Mouse (Mus musculus) thymus, postnatal 10 days (tissue): Measurements from ENCODE around the gene Prkg1.
A peak's percentile ranks its signal among the peaks of the same experiment; 100 is the strongest.
"Not testable (repeated sequence)": the region's sequence is repeated elsewhere in the genome, so short reads cannot be mapped to it uniquely, and the experiment has no call there.

Source experiments
- DNase-seq, 2 experiments: peaks; one replicate each; pipeline ENCODE4 v3.0.0; 2021; ENCODE audit warnings: low spot score in 2 of 2

Prkg1 gene

GRCm38 (mm10) chr19:31442311-31442710, 322.5 kb downstream of the Prkg1 start:
- DNase-seq, result no peak

- no peak for DNase-seq
These were observed 331.4 kb downstream of the Prkg1 start for GRCm38 (mm10) chr19:31433446-31433845.

- DNase-seq, result no peak
These were observed 333.4 kb downstream of the Prkg1 start for GRCm38 (mm10) chr19:31431411-31431810.

GRCm38 (mm10) chr19:31426142-31426541, 338.7 kb downstream of the Prkg1 start:
- DNase-seq, result peak in 1 of 2 experiments; percentile 8

- DNase-seq, result no peak
These were observed 339.6 kb downstream of the Prkg1 start for GRCm38 (mm10) chr19:31425199-31425598.

GRCm38 (mm10) chr19:31424319-31424718, 340.5 kb downstream of the Prkg1 start:
- DNase-seq, result no peak

- no peak for DNase-seq
These were observed 351.3 kb downstream of the Prkg1 start for GRCm38 (mm10) chr19:31413571-31413970.

- no peak for DNase-seq
These were observed 368.7 kb downstream of the Prkg1 start for GRCm38 (mm10) chr19:31396096-31396495.

- no peak for DNase-seq
These were observed 379.5 kb downstream of the Prkg1 start for GRCm38 (mm10) chr19:31385353-31385752.

GRCm38 (mm10) chr19:31383881-31384280, 381.0 kb downstream of the Prkg1 start:
- no peak for DNase-seq

GRCm38 (mm10) chr19:31370106-31370505, 394.7 kb downstream of the Prkg1 start:
- DNase-seq, result no peak

- DNase-seq, result no peak
These were observed 395.7 kb downstream of the Prkg1 start for GRCm38 (mm10) chr19:31369116-31369515.

GRCm38 (mm10) chr19:31362051-31362450, 402.8 kb downstream of the Prkg1 start:
- DNase-seq, result no peak

- no peak for DNase-seq
These were observed 403.3 kb downstream of the Prkg1 start for GRCm38 (mm10) chr19:31361575-31361974.

- DNase-seq, result no peak
These were observed 403.7 kb downstream of the Prkg1 start for GRCm38 (mm10) chr19:31361161-31361560.

GRCm38 (mm10) chr19:31354959-31355358, 409.9 kb downstream of the Prkg1 start:
- no peak for DNase-seq

- DNase-seq, result not testable (repeated sequence)
These were observed 412.0 kb downstream of the Prkg1 start for GRCm38 (mm10) chr19:31352784-31353183.

GRCm38 (mm10) chr19:31351796-31352195, 413.0 kb downstream of the Prkg1 start:
- DNase-seq, result no peak

GRCm38 (mm10) chr19:31342150-31342549, 422.7 kb downstream of the Prkg1 start:
- DNase-seq, result peak in 1 of 2 experiments; percentile 58

GRCm38 (mm10) chr19:31340898-31341297, 423.9 kb downstream of the Prkg1 start:
- DNase-seq, result no peak

- DNase-seq, result no peak
These were observed 426.3 kb downstream of the Prkg1 start for GRCm38 (mm10) chr19:31338355-31339101.

- peak in 1 of 2 experiments; percentile 5 for DNase-seq
These were observed 427.0 kb downstream of the Prkg1 start for GRCm38 (mm10) chr19:31337863-31338217.

- DNase-seq, result peak; percentile 20 to 38
These were observed 427.5 kb downstream of the Prkg1 start for GRCm38 (mm10) chr19:31337163-31337862.
